Mouse (Mus musculus): Measurements from ENCODE around the gene Cacna2d1.

GRCm38 (mm10) chr5:16047452-16048191, 113.1 kb downstream of the Cacna2d1 start:
- TF ChIP-seq CTCF (IDR thresholded peaks at IDR 0.05; ENCODE audit: borderline replicate concordance, control insufficient read depth, extremely low read depth, insufficient read depth, low read length, poor library complexity) (no peak), POLR2A (IDR thresholded peaks at IDR 0.05; ENCODE audit: control insufficient read depth, extremely low read depth, insufficient read depth, low read length, poor library complexity) (no peak)

Data from thymus, adult 2 months (tissue).